Mouse (Mus musculus) embryonic fibroblast, embryonic 13.5 days (primary cell): ENCODE results near the gene Samd4b. TPM values are rescaled to one million over a fixed set of nuclear protein-coding genes. Genes with fewer than 3 reads are reported as not detected.

Experiments
- H3K27ac ChIP-seq: 2 replicates; pipeline ENCODE4 v1.5.1; 2012; ENCODE audit warnings: low read length, control low read depth, inconsistent platforms; ENCODE audit not compliant: insufficient read depth
- H3K4me1 ChIP-seq: 2 replicates; pipeline ENCODE4 v1.6.1; 2011; ENCODE audit warnings: low read length; ENCODE audit not compliant: control insufficient read depth, insufficient read depth
- H3K4me3 ChIP-seq: 2 replicates; pipeline ENCODE4 v1.5.1; 2011; ENCODE audit warnings: mild to moderate bottlenecking, control low read depth, low read length; ENCODE audit not compliant: insufficient read depth
- CTCF ChIP-seq: IDR thresholded peaks from 2 replicates; pipeline ENCODE4 v1.5.1; 2011; ENCODE audit warnings: mild to moderate bottlenecking, control low read depth, low read length, moderate library complexity, borderline replicate concordance; ENCODE audit not compliant: insufficient read depth
- POLR2A ChIP-seq: IDR thresholded peaks from 2 replicates; pipeline ENCODE4 v1.6.1; 2011; ENCODE audit warnings: low read depth, mild to moderate bottlenecking, control low read depth, low read length, moderate library complexity
- polyA plus RNA-seq: library from polyadenylated mRNA; stranded (reverse); fragments of >200 nt; gene quantifications from 2 replicates; pipeline ENCODE4 v1.2.4, GENCODE M21; 2011; ENCODE audit warnings: low read depth; ENCODE audit not compliant: missing spikeins, insufficient read length

Gene Samd4b
- polyA plus RNA-seq: 65.7 and 69.3 TPM in 2 replicates

GRCm38 (mm10) chr7:28597642-28598446 is at the start of gene Samd4b, which contains the start of gene Pak4:
Samd4b (minus strand) TSS chr7:28598144.
Pak4 (minus strand) TSS chr7:28598185.
- Histone ChIP-seq H3K4me3 (peak within 1 kb of the TSS; percentile 69), H3K4me1 (peaks cover 4% of the 10 kb centered on the region; the same call in 1 of the 2 replicates), H3K27ac (no peak within 1 kb of the TSS)
- TF ChIP-seq POLR2A (peak; percentile 79), CTCF (no peak)

GRCm38 (mm10) chr7:28647016-28647415 is 49.1 kb upstream of the Samd4b start:
- Histone ChIP-seq H3K4me3 (no peak overlapping the region), H3K4me1 (no peaks in the 10 kb centered on the region), H3K27ac (no peak overlapping the region)
- TF ChIP-seq POLR2A (no peak), CTCF (peak; percentile 5; the same call in 1 of the 2 replicates)

- Histone ChIP-seq H3K4me1 (no peaks in the 10 kb centered on the region), H3K27ac (no peak overlapping the region), H3K4me3 (no peak overlapping the region)
- TF ChIP-seq POLR2A: no peak
- TF ChIP-seq CTCF: no peak
These were observed 48.1 kb upstream of the Samd4b start for GRCm38 (mm10) chr7:28645947-28646475.

- TF ChIP-seq POLR2A: no peak
- TF ChIP-seq CTCF: no peak
- H3K27ac ChIP-seq: no peak overlapping the region
- no peaks in the 10 kb centered on the region for H3K4me1 ChIP-seq
- H3K4me3 ChIP-seq: no peak overlapping the region
These were observed 47.4 kb upstream of the Samd4b start for GRCm38 (mm10) chr7:28645366-28645765.

GRCm38 (mm10) chr7:28641546-28641945 is 43.6 kb upstream of the Samd4b start:
- Histone ChIP-seq H3K4me3 (no peak overlapping the region), H3K27ac (no peak overlapping the region), H3K4me1 (no peaks in the 10 kb centered on the region)
- TF ChIP-seq CTCF (no peak), POLR2A (no peak)

GRCm38 (mm10) chr7:28637511-28637910 is 39.6 kb upstream of the Samd4b start:
- Histone ChIP-seq H3K4me1 (no peaks in the 10 kb centered on the region), H3K4me3 (no peak overlapping the region), H3K27ac (no peak overlapping the region)
- TF ChIP-seq CTCF: no peak
- no peak for TF ChIP-seq POLR2A

GRCm38 (mm10) chr7:28634128-28634527 is 36.2 kb upstream of the Samd4b start:
- no peak overlapping the region for H3K27ac ChIP-seq
- TF ChIP-seq CTCF: no peak
- no peak for TF ChIP-seq POLR2A
- H3K4me3 ChIP-seq: no peak overlapping the region
- H3K4me1 ChIP-seq: no peaks in the 10 kb centered on the region; the same call in 1 of the 2 replicates

GRCm38 (mm10) chr7:28631073-28631472 is 33.1 kb upstream of the Samd4b start, which contains the start of gene Acp7:
Acp7 (minus strand) TSS chr7:28631332.
- TF ChIP-seq CTCF (no peak), POLR2A (no peak)
- H3K4me1 ChIP-seq: no peaks in the 10 kb centered on the region; the same call in 1 of the 2 replicates
- H3K4me3 ChIP-seq: no peak within 1 kb of the TSS
- H3K27ac ChIP-seq: no peak within 1 kb of the TSS

GRCm38 (mm10) chr7:28624791-28625190 is 26.8 kb upstream of the Samd4b start:
- Histone ChIP-seq H3K4me1 (no peaks in the 10 kb centered on the region; the same call in 1 of the 2 replicates), H3K27ac (no peak overlapping the region), H3K4me3 (no peak overlapping the region)
- TF ChIP-seq POLR2A: no peak
- no peak for TF ChIP-seq CTCF
